Mouse (Mus musculus) neural tube, embryonic 15.5 days (tissue): ENCODE data around the gene Myh14. TPM values are rescaled to one million over a fixed set of nuclear protein-coding genes. Genes with fewer than 3 reads are reported as not detected.

Experiments
- ATAC-seq: fragments of 200-750 bp; cut with Nextera tagmentation; 2 replicates; pipeline ENCODE4 v1.8.0; 2017; ENCODE audit warnings: mild to moderate bottlenecking, moderate TSS enrichment, moderate library complexity; ENCODE audit not compliant: low FRiP score
- H3K27ac ChIP-seq: fragments of 300-500 bp; sonication (generic); replicated peaks from 2 replicates; pipeline ENCODE4 v1.5.1; 2015; ENCODE audit warnings: mild to moderate bottlenecking, inconsistent platforms
- H3K27me3 ChIP-seq: fragments of 300-500 bp; sonication (generic); replicated peaks from 2 replicates; pipeline ENCODE4 v1.6.1; 2015; ENCODE audit warnings: inconsistent platforms
- H3K36me3 ChIP-seq: fragments of 300-500 bp; sonication (generic); 2 replicates; pipeline ENCODE4 v1.6.1; 2015; ENCODE audit warnings: inconsistent platforms
- H3K4me1 ChIP-seq: fragments of 300-500 bp; sonication (generic); 2 replicates; pipeline ENCODE4 v1.6.1; 2015; ENCODE audit warnings: inconsistent platforms
- H3K4me2 ChIP-seq: fragments of 300-500 bp; sonication (generic); 2 replicates; pipeline ENCODE4 v1.6.1; 2015; ENCODE audit warnings: inconsistent platforms, mild to moderate bottlenecking, moderate library complexity
- H3K4me3 ChIP-seq: fragments of 300-500 bp; sonication (generic); replicated peaks from 2 replicates; pipeline ENCODE4 v1.5.1; 2015; ENCODE audit warnings: mild to moderate bottlenecking, inconsistent platforms
- H3K9ac ChIP-seq: fragments of 300-500 bp; sonication (generic); replicated peaks from 2 replicates; pipeline ENCODE4 v1.6.1; 2015; ENCODE audit warnings: mild to moderate bottlenecking, inconsistent platforms
- H3K9me3 ChIP-seq: fragments of 300-500 bp; sonication (generic); replicated peaks from 2 replicates; pipeline ENCODE4 v1.6.1; 2016; ENCODE audit warnings: inconsistent platforms
- WGBS: fragments of 180-500 bp; shearing (Covaris S2); methylation state at CpG from one replicate; pipeline ENCODE4 v1.1.7; 2015; ENCODE audit warnings: mixed read lengths; 5-methylcytosine and 5-hydroxymethylcytosine counted together
- polyA plus RNA-seq: library from polyadenylated mRNA; unstranded; fragments of >200 nt; fragmentation: Nextera tagmentation; extraction: Ambion mirVana; gene quantifications from 2 replicates; pipeline ENCODE4 v1.2.1, GENCODE M21; 2015

The Myh14 gene
- polyA plus RNA-seq, 1 experiment from 2014 or later = 4.8 TPM

GRCm38 (mm10) chr7:44667996-44668738, 2.5 kb downstream of the Myh14 start:
- Histone ChIP-seq H3K27me3 (peaks cover 18% of the 10 kb centered on the region), H3K36me3 (no peaks in the 10 kb centered on the region)
- ATAC-seq = no peak

GRCm38 (mm10) chr7:44666462-44666861, 4.2 kb downstream of the Myh14 start:
- ATAC-seq = no peak
- Histone ChIP-seq H3K9me3 (no peaks in the 10 kb centered on the region), H3K4me3 (no peak overlapping the region), H3K27ac (no peak overlapping the region), H3K36me3 (no peaks in the 10 kb centered on the region), H3K27me3 (peaks cover 18% of the 10 kb centered on the region), H3K4me2 (no peak overlapping the region), H3K9ac (no peak overlapping the region), H3K4me1 (peaks cover 11% of the 10 kb centered on the region)
- 75% methylated on average over 2 of the region's 2 CpGs for WGBS

More at GRCm38 (mm10) chr7:44667996-44668738, 2.5 kb downstream of the Myh14 start:
- no peak overlapping the region for H3K9ac ChIP-seq
- 78% methylated on average over 13 of the region's 13 CpGs for WGBS
- peaks cover 12% of the 10 kb centered on the region for H3K4me1 ChIP-seq
- no peaks in the 10 kb centered on the region for H3K9me3 ChIP-seq
- H3K4me2 ChIP-seq = no peak overlapping the region
- H3K27ac ChIP-seq = no peak overlapping the region
- no peak overlapping the region for H3K4me3 ChIP-seq

GRCm38 (mm10) chr7:44664731-44665130, 5.9 kb downstream of the Myh14 start:
- WGBS = 38% methylated on average over 11 of the region's 11 CpGs
- H3K4me2 ChIP-seq = no peak overlapping the region
- ATAC-seq = no peak

GRCm38 (mm10) chr7:44663546-44663945, 7.1 kb downstream of the Myh14 start:
- no peak overlapping the region for H3K27ac ChIP-seq
- H3K27me3 ChIP-seq = 0 out of 2 replicates have a peak, but pooled peaks cover 5% of the 10 kb centered on the region
- no peaks in the 10 kb centered on the region for H3K9me3 ChIP-seq
- WGBS = 85% methylated on average over 5 of the region's 5 CpGs
- H3K36me3 ChIP-seq = no peaks in the 10 kb centered on the region
- no peak overlapping the region for H3K4me2 ChIP-seq
- no peaks in the 10 kb centered on the region for H3K4me1 ChIP-seq
- no peak overlapping the region for H3K4me3 ChIP-seq
- no peak for ATAC-seq
- no peak overlapping the region for H3K9ac ChIP-seq

More at GRCm38 (mm10) chr7:44664731-44665130, 5.9 kb downstream of the Myh14 start:
- no peaks in the 10 kb centered on the region for H3K4me1 ChIP-seq
- H3K4me3 ChIP-seq = no peak overlapping the region
- no peak overlapping the region for H3K9ac ChIP-seq
- H3K36me3 ChIP-seq = no peaks in the 10 kb centered on the region
- no peaks in the 10 kb centered on the region for H3K9me3 ChIP-seq
- H3K27me3 ChIP-seq = peaks cover 13% of the 10 kb centered on the region
- no peak overlapping the region for H3K27ac ChIP-seq

GRCm38 (mm10) chr7:44662569-44662968, 8.1 kb downstream of the Myh14 start:
- no peak for ATAC-seq
- Histone ChIP-seq H3K27me3 (no peaks in the 10 kb centered on the region), H3K36me3 (no peaks in the 10 kb centered on the region), H3K9me3 (no peaks in the 10 kb centered on the region), H3K9ac (no peak overlapping the region), H3K4me1 (no peaks in the 10 kb centered on the region), H3K27ac (no peak overlapping the region), H3K4me2 (no peak overlapping the region), H3K4me3 (no peak overlapping the region)
- WGBS = 22% methylated on average over 3 of the region's 3 CpGs

- Histone ChIP-seq H3K4me1 (no peaks in the 10 kb centered on the region), H3K4me3 (no peak overlapping the region), H3K27me3 (no peaks in the 10 kb centered on the region), H3K9me3 (no peaks in the 10 kb centered on the region), H3K9ac (no peak overlapping the region), H3K4me2 (no peak overlapping the region), H3K36me3 (no peaks in the 10 kb centered on the region), H3K27ac (no peak overlapping the region)
- no peak for ATAC-seq
- 28% methylated on average over 8 of the region's 8 CpGs for WGBS
Observed at GRCm38 (mm10) chr7:44662168-44662567, 8.5 kb downstream of the Myh14 start.

- no peaks in the 10 kb centered on the region for H3K4me1 ChIP-seq
- no peak overlapping the region for H3K4me3 ChIP-seq
- H3K4me2 ChIP-seq = no peak overlapping the region
- whole genome bisulfite sequencing = 78% methylated on average over 5 of the region's 5 CpGs
- no peak overlapping the region for H3K27ac ChIP-seq
- no peaks in the 10 kb centered on the region for H3K9me3 ChIP-seq
- H3K27me3 ChIP-seq = no peaks in the 10 kb centered on the region
- H3K9ac ChIP-seq = no peak overlapping the region
- no peak for ATAC-seq
- no peaks in the 10 kb centered on the region for H3K36me3 ChIP-seq
Observed at GRCm38 (mm10) chr7:44661219-44661618, 9.4 kb downstream of the Myh14 start.

GRCm38 (mm10) chr7:44655504-44655903, 15.1 kb downstream of the Myh14 start:
- H3K4me2 ChIP-seq = no peak overlapping the region
- WGBS = 22% methylated on average over 8 of the region's 8 CpGs
- no peaks in the 10 kb centered on the region for H3K4me1 ChIP-seq
- no peaks in the 10 kb centered on the region for H3K36me3 ChIP-seq
- H3K27me3 ChIP-seq = peaks cover 8% of the 10 kb centered on the region; the same call in 1 of the 2 replicates
- no peak overlapping the region for H3K27ac ChIP-seq
- ATAC-seq = no peak
- H3K4me3 ChIP-seq = no peak overlapping the region
- no peak overlapping the region for H3K9ac ChIP-seq
- H3K9me3 ChIP-seq = no peaks in the 10 kb centered on the region

GRCm38 (mm10) chr7:44653773-44654172, 16.9 kb downstream of the Myh14 start:
- Histone ChIP-seq H3K4me2 (no peak overlapping the region), H3K4me3 (no peak overlapping the region), H3K9me3 (no peaks in the 10 kb centered on the region), H3K4me1 (no peaks in the 10 kb centered on the region), H3K36me3 (no peaks in the 10 kb centered on the region), H3K9ac (no peak overlapping the region), H3K27me3 (peaks cover 9% of the 10 kb centered on the region; the same call in 1 of the 2 replicates), H3K27ac (no peak overlapping the region)
- 58% methylated on average over 8 of the region's 8 CpGs for WGBS
- no peak for ATAC-seq

GRCm38 (mm10) chr7:44651416-44651815, 19.2 kb downstream of the Myh14 start:
- Histone ChIP-seq H3K9me3 (no peaks in the 10 kb centered on the region), H3K4me1 (no peaks in the 10 kb centered on the region)
- WGBS = 77% methylated on average over 7 of the region's 7 CpGs

GRCm38 (mm10) chr7:44649990-44650389, 20.7 kb downstream of the Myh14 start:
- WGBS = 13% methylated on average over 4 of the region's 4 CpGs
- H3K36me3 ChIP-seq = no peaks in the 10 kb centered on the region
- ATAC-seq = no peak

More at GRCm38 (mm10) chr7:44651416-44651815, 19.2 kb downstream of the Myh14 start:
- Histone ChIP-seq H3K9ac (no peak overlapping the region), H3K27me3 (peaks cover 9% of the 10 kb centered on the region; the same call in 1 of the 2 replicates), H3K36me3 (no peaks in the 10 kb centered on the region), H3K4me3 (no peak overlapping the region), H3K4me2 (no peak overlapping the region), H3K27ac (no peak overlapping the region)
- ATAC-seq = no peak

GRCm38 (mm10) chr7:44649094-44649610, 21.5 kb downstream of the Myh14 start:
- Histone ChIP-seq H3K9me3 (no peaks in the 10 kb centered on the region), H3K36me3 (no peaks in the 10 kb centered on the region), H3K4me3 (no peak overlapping the region), H3K9ac (no peak overlapping the region), H3K27ac (no peak overlapping the region), H3K27me3 (peaks cover 21% of the 10 kb centered on the region), H3K4me1 (peaks cover 9% of the 10 kb centered on the region), H3K4me2 (no peak overlapping the region)
- 54% methylated on average over 8 of the region's 8 CpGs for WGBS
- no peak for ATAC-seq

More at GRCm38 (mm10) chr7:44649990-44650389, 20.7 kb downstream of the Myh14 start:
- Histone ChIP-seq H3K9me3 (no peaks in the 10 kb centered on the region), H3K4me3 (no peak overlapping the region), H3K4me2 (no peak overlapping the region), H3K9ac (no peak overlapping the region), H3K27ac (no peak overlapping the region), H3K27me3 (peaks cover 16% of the 10 kb centered on the region), H3K4me1 (peaks cover 9% of the 10 kb centered on the region)
